Mouse (Mus musculus): ENCODE results near the gene Prdm11. TPM values are rescaled to one million over a fixed set of nuclear protein-coding genes. Genes with fewer than 3 reads are reported as not detected.
A peak's percentile ranks its signal among the peaks of the same experiment; 100 is the strongest.

Prdm11 gene
- polyA plus RNA-seq, 1 experiment, result 11.8 TPM

DNA sequence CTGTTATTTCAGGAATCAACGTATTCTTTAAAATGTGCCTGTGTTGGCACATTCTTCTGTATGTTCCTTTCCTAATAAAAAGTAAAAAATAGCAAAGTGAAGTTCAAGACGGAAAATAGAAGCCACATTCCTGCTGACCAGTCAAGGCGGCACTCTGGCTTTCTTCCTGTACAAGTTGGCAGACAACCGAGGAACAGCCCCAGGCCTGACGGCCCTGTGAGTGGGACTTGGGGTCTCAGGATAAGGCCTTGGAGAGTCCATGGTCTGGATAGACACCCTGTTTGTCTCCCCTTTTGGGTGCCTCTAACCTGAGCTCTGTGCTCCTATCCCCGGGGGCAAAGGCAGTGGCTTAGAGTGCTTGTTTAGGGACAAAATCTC is 30.6 kb upstream of the Prdm11 start:
- TF ChIP-seq POLR2A (IDR thresholded peaks at IDR 0.05; ENCODE audit: borderline replicate concordance, extremely low read depth, insufficient read depth, insufficient read length, poor library complexity, severe bottlenecking) (no peak), CTCF (IDR thresholded peaks at IDR 0.05; ENCODE audit: borderline replicate concordance, extremely low read depth, insufficient read depth, insufficient read length) (no peak)
- DNase-seq (ENCODE audit: low read depth), result no peak

DNA sequence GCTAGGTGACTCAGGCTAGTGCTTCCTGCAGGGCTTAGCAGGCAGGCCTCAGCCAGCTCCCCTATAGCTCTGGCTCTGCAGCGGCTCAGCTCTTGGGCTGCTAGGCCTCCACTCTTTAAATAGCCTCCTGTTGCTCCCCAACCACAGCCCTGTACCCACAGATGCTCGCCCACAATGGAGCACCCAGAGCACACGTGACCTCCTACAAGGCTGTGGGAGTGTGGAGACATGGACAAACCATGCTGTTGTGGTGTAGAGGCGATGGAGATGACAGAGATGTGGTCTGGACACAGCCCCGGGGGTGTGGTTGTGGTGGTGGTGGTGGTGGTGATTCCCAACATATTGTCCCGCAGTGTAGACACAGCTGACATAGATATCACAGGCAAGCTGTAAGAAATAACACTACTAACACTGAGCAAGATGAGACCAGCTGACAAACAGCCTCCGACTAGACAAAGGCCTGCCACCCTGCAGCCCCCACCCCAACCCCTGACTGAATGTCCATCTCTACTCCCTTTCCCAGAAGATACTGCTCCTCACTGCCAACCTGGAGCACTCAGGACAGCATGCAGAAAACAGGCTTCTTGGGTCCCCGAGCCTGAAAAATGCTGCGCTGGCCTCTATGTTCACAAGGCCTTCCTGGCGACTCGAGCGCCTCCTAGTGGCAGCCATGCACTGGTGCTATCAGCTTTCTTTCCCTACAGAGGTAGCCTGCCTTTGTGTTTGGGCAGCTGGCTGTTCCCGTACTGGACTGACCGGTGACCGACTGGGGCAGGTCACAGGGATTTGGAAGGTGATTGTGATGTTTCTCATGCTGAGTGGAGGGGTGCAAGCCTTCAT is 30.0 kb upstream of the Prdm11 start:
- peak; percentile 86 for DNase-seq (ENCODE audit: low read depth)
- peak; percentile 94 for TF ChIP-seq CTCF (IDR thresholded peaks at IDR 0.05; ENCODE audit: borderline replicate concordance, extremely low read depth, insufficient read depth, insufficient read length)
- TF ChIP-seq POLR2A (IDR thresholded peaks at IDR 0.05; ENCODE audit: borderline replicate concordance, extremely low read depth, insufficient read depth, insufficient read length, poor library complexity, severe bottlenecking), result no peak

DNA sequence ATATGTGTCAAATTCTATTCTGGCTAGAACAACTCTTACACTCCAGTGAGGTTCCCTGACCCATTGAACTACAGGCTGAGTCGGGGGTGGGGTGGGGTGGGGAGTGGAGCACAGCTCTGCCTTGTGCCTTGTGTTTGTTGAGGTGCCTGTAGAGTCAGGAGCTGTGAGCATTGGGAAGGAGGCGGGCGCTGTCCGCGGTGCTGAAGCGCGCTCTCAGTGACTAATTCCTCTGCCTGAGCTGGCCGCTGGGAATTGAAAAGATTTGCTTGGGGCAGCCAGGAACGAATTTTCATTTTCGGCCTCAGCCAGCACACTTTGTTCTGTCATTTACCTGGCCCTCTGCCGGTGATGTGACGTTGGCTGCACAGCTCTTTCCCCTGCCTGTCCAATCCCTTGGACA is 25.7 kb upstream of the Prdm11 start:
- TF ChIP-seq POLR2A (IDR thresholded peaks at IDR 0.05; ENCODE audit: borderline replicate concordance, extremely low read depth, insufficient read depth, insufficient read length, poor library complexity, severe bottlenecking) (no peak), CTCF (IDR thresholded peaks at IDR 0.05; ENCODE audit: borderline replicate concordance, extremely low read depth, insufficient read depth, insufficient read length) (peak; percentile 20; the same call in 1 of the 2 replicates)
- DNase-seq (ENCODE audit: low read depth), result peak; percentile 73

DNA sequence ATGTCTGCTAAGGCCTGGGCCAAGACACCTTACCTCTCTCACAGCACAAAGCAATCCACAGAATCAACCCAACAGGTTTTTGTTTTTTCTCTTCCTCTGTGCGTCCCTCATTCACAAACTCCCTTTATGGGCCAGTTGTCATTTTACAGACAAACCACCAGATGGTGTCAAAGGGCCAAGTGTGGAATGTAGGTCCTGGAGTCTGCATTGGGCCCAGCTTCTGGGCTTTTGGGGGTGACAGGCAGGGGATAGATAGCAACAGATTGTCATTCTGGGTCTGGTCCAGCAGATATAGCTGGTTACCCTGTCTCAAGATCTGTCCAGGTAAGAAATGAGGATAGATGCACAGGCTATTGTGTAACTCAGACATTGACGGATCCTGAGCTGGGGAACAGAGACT is 23.0 kb upstream of the Prdm11 start:
- DNase-seq (ENCODE audit: low read depth), result peak; percentile 84
- TF ChIP-seq POLR2A (IDR thresholded peaks at IDR 0.05; ENCODE audit: borderline replicate concordance, extremely low read depth, insufficient read depth, insufficient read length, poor library complexity, severe bottlenecking) (no peak), CTCF (IDR thresholded peaks at IDR 0.05; ENCODE audit: borderline replicate concordance, extremely low read depth, insufficient read depth, insufficient read length) (peak; percentile 83; the same call in 1 of the 2 replicates)

DNA sequence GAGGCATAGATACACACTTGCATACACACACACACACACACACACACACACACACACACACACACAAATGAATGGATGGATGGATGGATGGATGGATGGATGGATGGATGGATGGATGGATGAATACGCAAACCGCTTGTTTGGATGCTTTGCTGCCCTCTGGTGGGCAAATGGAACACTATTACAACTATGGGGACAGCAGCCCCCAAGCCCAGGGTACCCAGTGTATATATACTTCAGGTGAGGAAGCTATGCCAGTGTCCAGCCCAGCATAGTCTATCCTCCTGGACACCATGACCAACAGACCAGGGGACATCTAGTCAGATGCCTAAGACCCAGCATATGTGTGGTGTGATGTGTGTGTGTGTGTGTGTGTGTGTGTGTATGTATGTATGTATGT is 17.4 kb upstream of the Prdm11 start:
- TF ChIP-seq POLR2A (IDR thresholded peaks at IDR 0.05; ENCODE audit: borderline replicate concordance, extremely low read depth, insufficient read depth, insufficient read length, poor library complexity, severe bottlenecking) (no peak), CTCF (IDR thresholded peaks at IDR 0.05; ENCODE audit: borderline replicate concordance, extremely low read depth, insufficient read depth, insufficient read length) (peak; percentile 62; the same call in 1 of the 2 replicates)
- DNase-seq (ENCODE audit: low read depth), result peak; percentile 73

DNA sequence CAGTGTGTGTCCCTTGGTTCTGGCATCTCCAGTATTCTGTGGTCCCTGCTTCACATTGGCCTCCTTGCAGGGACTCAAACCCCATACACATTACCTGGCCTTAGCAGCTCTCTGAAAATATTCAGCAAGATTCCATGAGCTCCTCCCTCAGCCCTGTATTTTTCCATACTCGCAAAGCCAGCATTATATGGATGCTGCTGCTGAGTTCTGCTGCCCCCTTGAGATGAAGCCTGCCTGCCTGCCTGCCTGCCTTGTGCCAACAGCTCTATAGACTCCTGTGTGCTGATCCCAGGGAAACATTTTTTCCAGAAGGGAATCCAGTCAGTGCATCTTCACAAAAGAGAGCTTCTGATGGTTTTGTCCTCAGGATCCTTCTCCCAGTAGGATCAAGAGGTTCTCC is 5.9 kb upstream of the Prdm11 start:
- DNase-seq (ENCODE audit: low read depth), result peak; percentile 33
- TF ChIP-seq POLR2A (IDR thresholded peaks at IDR 0.05; ENCODE audit: borderline replicate concordance, extremely low read depth, insufficient read depth, insufficient read length, poor library complexity, severe bottlenecking), result no peak
- peak; percentile 19; the same call in 1 of the 2 replicates for TF ChIP-seq CTCF (IDR thresholded peaks at IDR 0.05; ENCODE audit: borderline replicate concordance, extremely low read depth, insufficient read depth, insufficient read length)

DNA sequence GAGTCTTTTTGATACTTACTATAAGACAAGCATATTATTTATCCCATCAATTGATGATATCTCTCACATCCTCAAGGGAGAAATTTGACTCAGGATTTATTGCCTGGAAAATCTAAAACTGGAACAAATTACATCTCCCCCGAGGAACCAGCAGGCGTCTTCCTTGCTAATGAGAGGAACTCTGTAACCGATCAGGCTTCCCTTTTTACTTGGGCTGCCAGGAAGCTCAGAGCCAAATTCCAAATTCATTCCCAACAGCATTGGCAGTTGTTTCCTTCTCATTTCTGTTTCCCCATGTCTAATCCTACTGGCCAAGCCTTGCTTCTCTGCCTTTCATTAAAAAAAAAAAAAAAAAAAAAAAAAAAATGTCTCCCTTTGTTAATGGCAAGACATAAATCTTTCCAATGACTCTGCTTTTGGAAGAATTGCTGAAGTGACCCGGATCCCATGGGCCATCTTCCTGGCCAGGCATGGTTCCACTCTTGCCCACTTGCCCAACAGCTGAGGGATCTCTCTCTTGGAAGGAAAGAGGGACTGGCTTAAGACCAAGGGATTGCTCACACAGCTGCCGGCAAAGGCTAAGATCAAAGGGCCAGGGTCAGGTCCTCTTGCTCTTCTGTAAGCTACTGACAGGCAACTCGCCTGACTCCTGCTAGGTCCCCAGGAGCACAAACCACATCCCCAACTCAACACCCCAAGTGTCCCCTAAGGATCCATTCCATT is 2.8 kb upstream of the Prdm11 start:
- DNase-seq (ENCODE audit: low read depth), result no peak
- TF ChIP-seq POLR2A (IDR thresholded peaks at IDR 0.05; ENCODE audit: borderline replicate concordance, extremely low read depth, insufficient read depth, insufficient read length, poor library complexity, severe bottlenecking) (no peak), CTCF (IDR thresholded peaks at IDR 0.05; ENCODE audit: borderline replicate concordance, extremely low read depth, insufficient read depth, insufficient read length) (no peak)

DNA sequence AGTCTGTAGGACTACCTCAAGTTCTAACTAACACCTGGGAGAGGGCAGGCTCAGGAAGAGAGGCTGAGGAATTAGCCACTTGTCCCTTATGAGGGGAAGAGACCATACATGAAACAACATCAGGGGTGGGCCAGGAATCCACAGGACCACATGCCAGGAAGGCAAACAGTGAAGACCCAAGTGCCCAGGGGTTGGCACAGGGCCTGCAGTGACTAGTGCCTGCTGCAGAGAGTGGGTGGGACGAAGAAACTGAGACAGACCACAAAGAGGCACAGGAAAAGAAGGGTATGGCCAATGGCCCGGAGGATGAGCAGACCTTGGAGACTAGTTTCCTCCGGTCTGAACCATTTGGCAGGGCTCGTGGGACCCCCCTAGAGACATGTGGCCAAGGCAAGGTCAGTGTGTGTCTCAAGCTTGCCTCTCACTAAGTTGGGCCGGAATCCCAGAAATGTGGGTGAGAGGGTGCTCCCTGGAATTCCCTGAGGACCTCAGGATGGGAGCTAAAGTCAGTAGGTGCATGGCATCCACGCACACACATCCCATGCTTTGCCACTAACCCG is 1.6 kb upstream of the Prdm11 start:
- DNase-seq (ENCODE audit: low read depth), result no peak
- TF ChIP-seq CTCF (IDR thresholded peaks at IDR 0.05; ENCODE audit: borderline replicate concordance, extremely low read depth, insufficient read depth, insufficient read length), result no peak
- no peak for TF ChIP-seq POLR2A (IDR thresholded peaks at IDR 0.05; ENCODE audit: borderline replicate concordance, extremely low read depth, insufficient read depth, insufficient read length, poor library complexity, severe bottlenecking)

DNA sequence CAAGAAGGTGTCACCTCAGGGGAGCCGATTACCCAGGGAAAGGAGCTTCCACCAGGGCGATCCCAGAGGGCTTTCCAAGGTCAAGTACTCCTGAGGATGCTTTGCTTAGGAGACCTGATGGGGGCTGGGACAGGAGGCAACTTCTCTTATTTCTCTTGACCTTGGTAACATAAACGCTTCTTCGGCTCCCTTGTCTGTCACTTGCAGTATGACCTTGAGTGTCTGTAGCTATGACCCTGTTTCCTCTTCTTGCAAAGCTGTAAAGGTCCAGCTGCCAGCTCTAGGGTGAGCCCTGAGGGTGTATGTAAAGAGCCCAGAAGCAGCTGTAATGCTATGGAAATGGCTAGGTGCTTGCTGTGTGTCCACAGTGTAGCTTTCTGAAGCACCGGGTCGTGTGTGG is 1.1 kb upstream of the Prdm11 start:
- no peak for TF ChIP-seq POLR2A (IDR thresholded peaks at IDR 0.05; ENCODE audit: borderline replicate concordance, extremely low read depth, insufficient read depth, insufficient read length, poor library complexity, severe bottlenecking)
- DNase-seq (ENCODE audit: low read depth), result no peak

DNA sequence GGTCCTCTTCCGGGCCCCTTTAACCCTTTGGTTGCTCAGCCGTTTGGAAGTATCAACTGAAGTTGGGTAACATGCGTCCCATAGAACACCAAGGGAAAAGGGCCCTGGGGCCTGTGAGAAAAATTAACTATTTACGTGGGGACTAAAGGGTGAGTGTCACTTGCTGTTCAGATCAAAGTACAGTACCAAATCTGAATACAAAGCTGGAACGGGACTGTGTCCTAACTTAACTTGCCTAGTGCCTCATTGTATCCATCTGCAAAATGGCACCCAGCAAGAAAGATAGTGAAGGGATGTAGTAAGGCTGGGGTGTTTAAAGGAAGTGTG is 505 bp upstream of the Prdm11 start:
- no peak for DNase-seq (ENCODE audit: low read depth)
- TF ChIP-seq POLR2A (IDR thresholded peaks at IDR 0.05; ENCODE audit: borderline replicate concordance, extremely low read depth, insufficient read depth, insufficient read length, poor library complexity, severe bottlenecking) (no peak), CTCF (IDR thresholded peaks at IDR 0.05; ENCODE audit: borderline replicate concordance, extremely low read depth, insufficient read depth, insufficient read length) (no peak)

DNA sequence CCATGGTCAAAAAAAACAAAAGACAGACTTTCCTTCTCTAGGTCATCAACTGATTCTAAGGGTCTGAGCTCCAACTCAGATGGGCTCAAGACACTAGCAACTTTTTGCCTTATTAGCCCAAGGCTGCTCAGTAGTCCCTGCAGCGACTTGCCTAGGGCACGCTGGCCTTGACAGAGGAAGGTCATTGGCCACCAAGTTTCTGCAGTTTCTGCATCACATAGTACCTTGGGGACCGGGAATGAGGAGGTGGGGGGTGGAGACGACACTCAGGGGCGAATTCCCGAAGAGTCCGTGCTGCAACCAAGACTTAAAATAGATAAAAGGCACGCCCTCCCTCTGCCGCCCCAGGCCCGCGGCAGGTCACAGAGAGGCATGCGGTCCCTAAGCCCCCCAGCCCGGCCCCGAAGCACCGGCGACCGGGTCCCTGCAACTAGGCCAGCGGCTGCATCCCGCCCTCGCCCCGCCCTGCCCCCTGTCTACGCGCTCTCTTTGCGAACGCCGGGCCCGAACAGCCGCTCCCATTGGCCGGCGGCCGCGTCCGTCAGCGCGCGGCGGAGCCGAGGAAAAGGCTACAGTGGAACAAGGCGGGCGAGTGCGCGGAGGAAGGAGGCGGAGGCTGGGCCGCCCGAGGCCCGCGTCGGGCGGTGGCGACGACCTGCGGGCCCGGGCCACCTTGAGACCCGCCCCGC is 694 bp downstream of the Prdm11 start:
- peak; percentile 98 for DNase-seq (ENCODE audit: low read depth)

More for the DNA sequence above, 694 bp downstream of the Prdm11 start:
- TF ChIP-seq CTCF (IDR thresholded peaks at IDR 0.05; ENCODE audit: borderline replicate concordance, extremely low read depth, insufficient read depth, insufficient read length) (no peak), POLR2A (IDR thresholded peaks at IDR 0.05; ENCODE audit: borderline replicate concordance, extremely low read depth, insufficient read depth, insufficient read length, poor library complexity, severe bottlenecking) (peak; percentile 99)

Measured in brain, embryonic 14.5 days (tissue).